Mouse (Mus musculus): ENCODE data around the gene Prph. TPM values are rescaled to one million over a fixed set of nuclear protein-coding genes. Genes with fewer than 3 reads are reported as not detected.

Prph gene
- polyA plus RNA-seq, 1 experiment = 0.60 TPM

DNA sequence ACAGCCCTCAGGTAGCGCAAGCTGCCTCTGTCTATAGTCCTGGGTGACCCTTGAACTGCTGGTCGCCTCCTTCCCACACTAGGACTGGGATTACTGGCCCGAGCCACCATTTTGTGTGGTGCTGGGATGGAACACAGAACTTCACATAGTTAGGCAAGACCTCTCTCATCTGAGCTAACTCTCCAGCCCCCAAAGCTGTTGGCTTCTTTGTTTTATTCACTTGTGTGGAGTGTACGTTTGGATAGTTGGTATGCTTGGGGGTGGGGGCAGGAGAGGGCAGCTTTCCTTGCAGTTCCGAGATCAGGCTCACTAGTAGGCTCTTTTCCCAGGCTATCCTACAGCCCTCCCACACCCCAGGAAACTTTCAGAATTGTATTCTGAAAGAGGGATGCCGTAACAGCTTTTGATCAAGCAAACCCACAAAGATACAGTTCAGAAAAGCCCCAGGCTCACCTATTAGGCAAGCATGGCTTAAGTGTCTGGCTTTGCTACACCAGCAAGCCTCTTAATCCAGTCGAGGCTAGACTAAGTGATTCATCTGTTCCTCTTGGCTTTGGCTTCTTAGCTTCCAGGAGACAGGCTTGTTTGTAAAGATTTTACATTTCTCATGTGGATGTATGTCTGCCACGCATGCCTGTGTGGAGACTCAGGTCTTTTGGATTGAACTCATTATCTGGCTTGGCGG, 22.8 kb upstream of the Prph start:
- peak overlapping the region; percentile 71 for H3K27ac ChIP-seq (ENCODE audit: insufficient read depth, low read length)
- peaks cover 4% of the 10 kb centered on the region for H3K4me1 ChIP-seq (ENCODE audit: control insufficient read depth, insufficient read depth, low read length)
- TF ChIP-seq CTCF (IDR thresholded peaks at IDR 0.05; ENCODE audit: borderline replicate concordance, insufficient read depth, low read length) (no peak), POLR2A (IDR thresholded peaks at IDR 0.05; ENCODE audit: low read depth, low read length) (peak; percentile 19; the same call in 1 of the 2 replicates)
- H3K4me3 ChIP-seq (ENCODE audit: insufficient read depth, low read length) = peak overlapping the region; percentile 79

DNA sequence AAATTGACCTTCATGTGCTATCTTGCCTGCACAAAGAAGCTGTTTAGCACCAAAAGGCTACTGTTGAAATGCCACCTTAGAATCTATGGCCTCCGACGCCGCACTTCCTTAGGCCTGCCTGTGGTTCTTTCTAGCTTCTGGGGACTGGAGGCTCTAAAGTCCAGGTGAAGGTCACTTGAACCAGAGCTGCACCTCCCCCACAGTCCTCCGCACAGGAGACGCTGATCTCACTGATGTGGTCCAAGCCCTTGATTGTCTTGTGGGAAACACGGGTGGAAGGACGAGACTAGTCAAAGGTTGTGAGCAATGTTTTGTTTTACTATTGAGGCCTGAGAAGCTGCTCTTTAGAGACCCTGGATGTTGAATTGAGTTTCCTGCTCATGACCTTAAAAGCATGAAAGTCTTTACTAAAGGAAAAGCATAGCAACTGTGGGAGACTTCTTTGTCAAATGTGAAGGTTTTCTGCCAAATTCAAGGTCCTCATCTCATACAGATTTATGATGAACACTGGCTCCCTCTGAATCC, 22.2 kb upstream of the Prph start:
- no peak for TF ChIP-seq CTCF (IDR thresholded peaks at IDR 0.05; ENCODE audit: borderline replicate concordance, insufficient read depth, low read length)
- 0 out of 2 replicates have a peak, but pooled peaks have one; percentile 4 for TF ChIP-seq POLR2A (IDR thresholded peaks at IDR 0.05; ENCODE audit: low read depth, low read length)
- Histone ChIP-seq H3K27ac (ENCODE audit: insufficient read depth, low read length) (peak overlapping the region; percentile 71), H3K4me1 (ENCODE audit: control insufficient read depth, insufficient read depth, low read length) (peaks cover 4% of the 10 kb centered on the region), H3K4me3 (ENCODE audit: insufficient read depth, low read length) (peak overlapping the region; percentile 79)

DNA sequence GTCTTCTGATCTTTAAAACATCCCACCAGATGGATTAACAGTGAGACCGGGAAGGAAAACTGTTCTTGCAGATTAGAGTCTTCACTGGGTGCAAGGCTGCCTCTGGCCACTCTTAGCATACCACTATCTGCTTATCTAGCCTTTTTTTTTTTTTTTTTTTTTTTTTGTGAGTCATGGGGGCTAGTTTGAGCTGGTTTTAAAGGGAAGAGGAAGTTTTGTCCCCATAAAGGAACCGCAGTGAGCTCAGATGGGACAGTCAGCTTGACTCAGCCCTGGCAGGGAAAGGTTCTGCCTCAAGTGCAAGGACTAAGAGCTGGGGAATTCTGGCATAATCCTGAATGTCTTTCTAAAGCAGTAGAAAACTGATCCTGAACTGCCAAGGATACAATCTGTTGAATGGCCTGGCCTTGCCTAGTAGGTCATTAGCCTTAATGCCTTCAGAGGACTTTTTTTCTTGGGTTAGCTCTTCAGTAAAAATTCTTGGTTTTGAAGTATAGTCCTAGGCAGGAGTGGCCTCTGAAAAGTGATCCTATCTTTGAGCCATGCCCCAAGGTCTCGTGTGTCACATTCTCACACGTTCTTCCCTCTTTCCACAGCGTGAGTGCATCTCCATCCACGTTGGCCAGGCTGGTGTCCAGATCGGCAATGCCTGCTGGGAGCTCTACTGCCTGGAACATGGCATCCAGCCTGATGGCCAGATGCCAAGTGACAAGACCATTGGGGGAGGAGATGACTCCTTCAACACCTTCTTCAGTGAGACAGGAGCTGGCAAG, 21.3 kb upstream of the Prph start:
- TF ChIP-seq POLR2A (IDR thresholded peaks at IDR 0.05; ENCODE audit: low read depth, low read length) (no peak), CTCF (IDR thresholded peaks at IDR 0.05; ENCODE audit: borderline replicate concordance, insufficient read depth, low read length) (no peak)
- H3K4me1 ChIP-seq (ENCODE audit: control insufficient read depth, insufficient read depth, low read length) = peaks cover 4% of the 10 kb centered on the region
- H3K4me3 ChIP-seq (ENCODE audit: insufficient read depth, low read length) = peak overlapping the region; percentile 79
- peak overlapping the region; percentile 84 for H3K27ac ChIP-seq (ENCODE audit: insufficient read depth, low read length)

DNA sequence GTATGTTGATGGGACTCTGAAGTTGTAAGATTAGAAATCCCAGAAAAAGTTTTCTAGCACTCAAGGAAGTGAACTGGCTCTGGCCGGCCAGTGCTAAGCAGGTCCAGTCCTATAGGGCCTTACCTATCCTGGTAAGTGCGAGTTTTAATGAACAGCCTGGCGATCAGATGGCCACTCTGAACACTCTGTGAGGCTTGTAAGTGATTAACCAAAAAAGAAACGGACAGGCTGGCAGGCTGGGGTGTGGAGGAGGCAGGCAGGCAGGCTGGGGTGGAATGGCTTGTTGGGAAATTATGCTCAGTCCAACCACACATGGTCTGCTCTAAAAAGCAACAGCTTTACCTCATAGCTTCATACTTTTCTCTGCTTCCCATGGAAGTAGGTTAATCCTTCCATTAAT, 19.5 kb upstream of the Prph start:
- Histone ChIP-seq H3K4me1 (ENCODE audit: control insufficient read depth, insufficient read depth, low read length) (peaks cover 4% of the 10 kb centered on the region), H3K27ac (ENCODE audit: insufficient read depth, low read length) (no peak overlapping the region), H3K4me3 (ENCODE audit: insufficient read depth, low read length) (no peak overlapping the region)
- TF ChIP-seq CTCF (IDR thresholded peaks at IDR 0.05; ENCODE audit: borderline replicate concordance, insufficient read depth, low read length) = no peak
- TF ChIP-seq POLR2A (IDR thresholded peaks at IDR 0.05; ENCODE audit: low read depth, low read length) = no peak

DNA sequence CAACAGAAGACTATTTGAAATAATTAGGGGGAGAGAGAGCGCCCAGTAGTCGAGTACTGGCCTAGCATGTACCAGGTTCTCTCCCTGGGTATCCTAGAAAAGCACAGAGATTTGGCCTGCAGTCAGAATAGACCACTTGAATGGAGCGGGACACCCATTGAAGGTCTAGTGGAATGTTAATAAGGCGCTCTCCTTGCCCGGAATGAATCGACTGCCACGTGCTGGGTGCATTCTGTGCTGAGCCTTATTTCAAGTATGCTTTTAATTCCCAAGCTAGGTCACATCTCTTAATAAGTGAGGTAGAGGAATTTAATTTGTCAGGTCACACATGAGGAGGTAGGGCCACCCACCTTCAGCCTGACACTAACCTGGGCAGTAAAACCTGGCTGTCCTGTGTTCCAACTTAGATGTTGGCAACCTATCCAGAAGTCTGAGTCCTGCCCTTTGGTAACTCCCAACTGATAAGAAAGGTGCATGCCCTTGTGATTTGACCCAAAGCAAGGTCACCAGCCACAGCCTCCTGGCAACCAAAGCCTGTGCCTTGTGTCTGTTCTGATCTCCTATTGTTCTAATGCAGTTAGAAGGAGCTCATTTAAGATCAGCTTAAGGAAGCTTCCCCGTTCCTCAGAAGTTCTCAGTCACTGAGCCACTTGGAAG, 18.6 kb upstream of the Prph start:
- TF ChIP-seq POLR2A (IDR thresholded peaks at IDR 0.05; ENCODE audit: low read depth, low read length) = no peak
- TF ChIP-seq CTCF (IDR thresholded peaks at IDR 0.05; ENCODE audit: borderline replicate concordance, insufficient read depth, low read length) = no peak
- peaks cover 4% of the 10 kb centered on the region for H3K4me1 ChIP-seq (ENCODE audit: control insufficient read depth, insufficient read depth, low read length)
- no peak overlapping the region for H3K27ac ChIP-seq (ENCODE audit: insufficient read depth, low read length)

DNA sequence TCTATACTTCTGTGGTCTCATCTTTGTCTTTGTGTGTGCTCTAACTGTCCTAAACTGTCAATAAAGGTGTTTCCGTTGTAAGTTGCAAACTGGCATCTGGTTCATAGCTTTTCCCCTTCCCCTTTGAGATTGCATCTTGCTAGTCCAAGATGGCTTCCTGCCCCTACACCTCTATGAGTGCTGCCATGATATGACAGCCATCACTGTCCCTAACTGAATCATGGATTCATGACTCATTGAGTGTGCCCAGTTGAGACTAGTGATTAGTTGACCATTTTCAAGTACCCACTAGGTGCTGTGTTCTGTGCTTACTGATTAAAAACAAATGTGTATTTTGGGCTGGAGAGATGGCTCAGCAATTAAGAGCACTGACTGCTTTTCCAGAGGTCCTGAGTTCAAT, 16.9 kb upstream of the Prph start:
- Histone ChIP-seq H3K4me3 (ENCODE audit: insufficient read depth, low read length) (no peak overlapping the region), H3K4me1 (ENCODE audit: control insufficient read depth, insufficient read depth, low read length) (no peaks in the 10 kb centered on the region), H3K27ac (ENCODE audit: insufficient read depth, low read length) (no peak overlapping the region)
- no peak for TF ChIP-seq POLR2A (IDR thresholded peaks at IDR 0.05; ENCODE audit: low read depth, low read length)
- TF ChIP-seq CTCF (IDR thresholded peaks at IDR 0.05; ENCODE audit: borderline replicate concordance, insufficient read depth, low read length) = no peak

More for the DNA sequence above, 18.6 kb upstream of the Prph start:
- H3K4me3 ChIP-seq (ENCODE audit: insufficient read depth, low read length) = no peak overlapping the region

DNA sequence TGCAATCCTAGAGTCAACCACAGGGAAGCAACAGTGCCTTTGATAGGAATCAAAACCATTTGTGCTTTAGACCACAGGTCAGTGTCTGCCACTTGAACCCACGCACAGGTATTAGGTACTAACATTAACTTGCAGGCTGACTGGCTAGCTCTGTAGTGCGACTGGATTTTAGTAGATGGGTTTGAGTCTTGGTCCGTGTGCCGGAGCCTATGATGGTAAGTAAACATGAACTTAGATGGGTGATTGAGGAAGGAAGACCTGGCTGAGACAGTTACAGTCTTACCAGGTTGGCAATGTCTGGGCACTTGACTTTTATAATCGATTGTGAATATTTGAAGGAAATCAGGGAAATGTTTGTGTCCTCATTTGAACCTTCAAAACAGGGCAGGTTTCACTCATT, 16.2 kb upstream of the Prph start:
- TF ChIP-seq POLR2A (IDR thresholded peaks at IDR 0.05; ENCODE audit: low read depth, low read length) (no peak), CTCF (IDR thresholded peaks at IDR 0.05; ENCODE audit: borderline replicate concordance, insufficient read depth, low read length) (no peak)
- no peaks in the 10 kb centered on the region for H3K4me1 ChIP-seq (ENCODE audit: control insufficient read depth, insufficient read depth, low read length)
- no peak overlapping the region for H3K27ac ChIP-seq (ENCODE audit: insufficient read depth, low read length)
- no peak overlapping the region for H3K4me3 ChIP-seq (ENCODE audit: insufficient read depth, low read length)

DNA sequence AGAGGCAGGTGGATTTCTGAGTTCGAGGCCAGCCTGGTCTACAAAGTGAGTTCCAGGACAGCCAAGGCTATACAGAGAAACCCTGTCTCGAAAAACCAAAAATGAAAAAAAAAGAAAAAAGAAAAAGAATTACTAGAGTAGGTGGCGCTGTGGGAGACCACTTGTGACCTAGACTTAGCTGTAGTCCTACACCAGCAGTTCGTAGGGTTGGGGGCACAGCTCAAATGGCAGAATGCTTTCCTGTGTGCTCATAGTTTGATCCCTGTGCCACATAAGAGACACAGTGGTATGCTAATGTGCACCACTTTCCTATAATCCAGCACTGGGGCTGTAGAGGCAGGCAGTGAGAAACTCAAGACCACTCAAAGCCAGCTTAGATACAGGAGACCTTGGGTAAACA, 15.7 kb upstream of the Prph start:
- no peak overlapping the region for H3K27ac ChIP-seq (ENCODE audit: insufficient read depth, low read length)
- H3K4me3 ChIP-seq (ENCODE audit: insufficient read depth, low read length) = no peak overlapping the region
- TF ChIP-seq POLR2A (IDR thresholded peaks at IDR 0.05; ENCODE audit: low read depth, low read length) (no peak), CTCF (IDR thresholded peaks at IDR 0.05; ENCODE audit: borderline replicate concordance, insufficient read depth, low read length) (no peak)
- no peaks in the 10 kb centered on the region; the same call in 1 of the 2 replicates for H3K4me1 ChIP-seq (ENCODE audit: control insufficient read depth, insufficient read depth, low read length)

DNA sequence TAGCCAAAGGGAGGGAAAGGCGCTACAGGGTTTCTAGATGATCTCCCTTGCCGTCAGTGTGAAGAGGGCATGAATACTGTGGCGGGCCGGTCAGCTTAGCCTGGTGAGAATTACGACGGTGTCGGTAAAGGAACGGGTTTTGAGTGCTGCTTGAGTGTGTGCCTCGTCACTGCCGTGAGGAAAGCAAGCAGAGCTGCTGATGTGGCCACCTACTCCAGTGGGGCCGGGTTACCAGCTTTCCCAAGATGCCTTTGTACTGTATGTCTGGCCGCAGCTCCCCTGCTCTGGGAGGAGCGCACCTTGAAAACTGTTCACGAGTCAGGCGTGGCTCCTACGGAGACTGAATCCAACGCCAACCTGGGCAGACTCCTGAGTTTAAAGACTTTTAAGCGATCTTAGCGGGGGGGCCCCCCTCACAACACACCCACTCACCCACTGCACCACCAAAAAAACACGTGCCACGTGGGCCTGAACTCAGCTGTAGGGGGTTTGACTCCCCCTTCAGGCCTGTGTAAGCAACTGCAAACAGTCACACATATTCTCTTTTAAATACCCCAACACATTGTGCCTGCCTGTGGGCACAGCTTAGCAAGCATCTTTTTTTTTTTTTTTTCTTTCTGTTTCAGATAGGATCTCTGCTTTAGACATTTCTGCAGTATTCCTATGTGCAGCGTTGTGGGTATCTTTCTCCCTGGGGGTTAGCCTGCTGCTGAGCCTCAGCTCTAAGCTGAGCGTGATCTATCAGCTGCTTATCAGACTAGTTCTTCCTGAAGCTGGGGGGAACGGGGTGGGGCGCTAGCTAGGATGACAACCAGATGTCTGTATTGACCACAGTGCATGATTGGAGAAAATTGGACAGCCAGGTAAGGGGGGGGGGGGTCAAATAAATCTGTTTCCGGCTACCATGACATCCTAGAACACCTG, 14.7 kb upstream of the Prph start:
- TF ChIP-seq POLR2A (IDR thresholded peaks at IDR 0.05; ENCODE audit: low read depth, low read length) = no peak
- TF ChIP-seq CTCF (IDR thresholded peaks at IDR 0.05; ENCODE audit: borderline replicate concordance, insufficient read depth, low read length) = 0 out of 2 replicates have a peak, but pooled peaks have one; percentile 5
- Histone ChIP-seq H3K4me1 (ENCODE audit: control insufficient read depth, insufficient read depth, low read length) (peaks cover 3% of the 10 kb centered on the region; the same call in 1 of the 2 replicates), H3K4me3 (ENCODE audit: insufficient read depth, low read length) (no peak overlapping the region), H3K27ac (ENCODE audit: insufficient read depth, low read length) (no peak overlapping the region)

Measured in embryonic fibroblast, embryonic 13.5 days (primary cell).